Mouse (Mus musculus): Measurements from ENCODE around the gene Lrpprc. TPM values are rescaled to one million over a fixed set of nuclear protein-coding genes. Genes with fewer than 3 reads are reported as not detected.
"Not testable (repeated sequence)": the region's sequence is repeated elsewhere in the genome, so short reads cannot be mapped to it uniquely, and the experiment has no call there.

Gene Lrpprc
- polyA plus RNA-seq, 1 experiment: 11.2 TPM

DNA sequence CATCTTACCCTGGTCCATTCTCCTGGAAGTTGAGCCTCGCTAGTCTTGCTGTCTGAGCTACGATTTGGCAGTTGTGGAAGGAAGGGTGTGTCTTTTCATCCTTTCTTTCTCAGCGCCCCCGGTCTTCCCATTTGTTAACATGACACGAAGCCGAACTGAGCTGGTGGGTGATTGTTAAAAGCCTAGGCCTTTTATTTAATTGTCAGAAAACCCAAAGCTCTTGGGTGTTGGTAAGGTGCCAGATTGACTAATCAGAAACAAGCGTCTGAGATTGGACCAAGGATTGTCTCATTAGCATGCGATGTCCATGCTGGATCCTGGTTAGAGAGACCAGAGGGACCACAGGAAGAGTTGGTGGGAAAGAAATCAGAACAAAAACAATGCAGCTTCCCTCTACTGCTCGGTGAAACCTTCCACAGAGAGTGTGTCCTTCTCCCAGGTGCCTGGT lies 25.4 kb upstream of the Lrpprc start:
- H3K36me3 ChIP-seq (ENCODE audit: control insufficient read depth, insufficient read depth, low read length): no peaks in the 10 kb centered on the region
- no peak overlapping the region for H3K4me3 ChIP-seq (ENCODE audit: control insufficient read depth, low read depth, low read length)
- TF ChIP-seq POLR2A (IDR thresholded peaks at IDR 0.05; ENCODE audit: control insufficient read depth, low read depth, low read length) (no peak), CTCF (IDR thresholded peaks at IDR 0.05; ENCODE audit: control insufficient read depth, insufficient read depth, insufficient replicate concordance, low read depth, low read length) (no peak)
- no peaks in the 10 kb centered on the region; the same call in none of the 2 replicates for H3K4me1 ChIP-seq (ENCODE audit: control insufficient read depth, insufficient read depth, low read length)
- no peak overlapping the region for H3K27ac ChIP-seq (ENCODE audit: control insufficient read depth, insufficient read depth, low read depth, low read length)
- no peaks in the 10 kb centered on the region for H3K27me3 ChIP-seq (ENCODE audit: control insufficient read depth, insufficient read depth, low read length)

DNA sequence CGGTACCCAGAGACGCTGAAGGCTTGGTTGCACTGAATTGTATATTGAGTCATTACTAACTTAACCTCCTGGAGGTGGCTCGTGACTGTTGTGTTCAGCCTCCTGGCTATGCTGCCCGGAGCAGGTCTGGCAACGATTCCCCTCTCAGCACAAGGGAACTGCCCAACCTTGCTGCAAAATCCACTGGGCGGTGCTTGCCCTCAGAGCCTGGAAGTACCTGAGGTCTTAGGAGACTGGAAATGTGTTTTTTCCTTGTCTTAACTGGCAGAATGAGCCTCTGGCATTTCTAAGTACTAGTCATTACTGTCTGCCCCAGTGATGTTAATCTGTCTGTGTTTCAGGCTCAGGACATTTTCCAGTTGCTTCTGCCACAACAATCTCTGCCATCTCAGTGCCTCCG lies 24.3 kb upstream of the Lrpprc start:
- no peak overlapping the region for H3K4me3 ChIP-seq (ENCODE audit: control insufficient read depth, low read depth, low read length)
- no peaks in the 10 kb centered on the region for H3K36me3 ChIP-seq (ENCODE audit: control insufficient read depth, insufficient read depth, low read length)
- no peaks in the 10 kb centered on the region for H3K27me3 ChIP-seq (ENCODE audit: control insufficient read depth, insufficient read depth, low read length)
- no peak overlapping the region for H3K27ac ChIP-seq (ENCODE audit: control insufficient read depth, insufficient read depth, low read depth, low read length)
- TF ChIP-seq POLR2A (IDR thresholded peaks at IDR 0.05; ENCODE audit: control insufficient read depth, low read depth, low read length) (no peak), CTCF (IDR thresholded peaks at IDR 0.05; ENCODE audit: control insufficient read depth, insufficient read depth, insufficient replicate concordance, low read depth, low read length) (no peak)
- H3K4me1 ChIP-seq (ENCODE audit: control insufficient read depth, insufficient read depth, low read length): no peaks in the 10 kb centered on the region; the same call in none of the 2 replicates

DNA sequence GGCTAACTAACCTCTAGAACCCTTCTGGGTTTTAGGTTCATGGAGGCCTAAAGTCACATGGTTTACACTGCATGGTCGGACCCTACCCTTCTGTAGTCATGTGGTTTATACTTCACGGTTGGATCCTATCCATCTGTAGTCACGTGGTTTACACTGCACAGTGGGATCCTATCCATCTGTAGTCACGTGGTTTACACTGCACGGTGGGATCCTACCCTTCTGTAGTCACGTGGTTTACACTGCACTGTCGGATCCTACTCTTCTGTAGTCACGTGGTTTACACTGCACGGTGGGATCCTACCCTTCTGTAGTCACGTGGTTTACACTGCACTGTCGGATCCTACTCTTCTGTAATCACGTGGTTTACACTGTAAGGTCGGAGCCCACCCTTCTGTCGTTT lies 23.6 kb upstream of the Lrpprc start:
- not testable (repeated sequence) for H3K36me3 ChIP-seq (ENCODE audit: control insufficient read depth, insufficient read depth, low read length); H3K4me3 ChIP-seq (ENCODE audit: control insufficient read depth, low read depth, low read length); H3K27ac ChIP-seq (ENCODE audit: control insufficient read depth, insufficient read depth, low read depth, low read length); H3K4me1 ChIP-seq (ENCODE audit: control insufficient read depth, insufficient read depth, low read length); H3K27me3 ChIP-seq (ENCODE audit: control insufficient read depth, insufficient read depth, low read length)

- Histone ChIP-seq H3K4me3 (ENCODE audit: control insufficient read depth, low read depth, low read length) (no peak overlapping the region), H3K36me3 (ENCODE audit: control insufficient read depth, insufficient read depth, low read length) (no peaks in the 10 kb centered on the region), H3K4me1 (ENCODE audit: control insufficient read depth, insufficient read depth, low read length) (peaks cover 2% of the 10 kb centered on the region; the same call in 1 of the 2 replicates), H3K27ac (ENCODE audit: control insufficient read depth, insufficient read depth, low read depth, low read length) (no peak overlapping the region), H3K27me3 (ENCODE audit: control insufficient read depth, insufficient read depth, low read length) (no peaks in the 10 kb centered on the region)
- TF ChIP-seq POLR2A (IDR thresholded peaks at IDR 0.05; ENCODE audit: control insufficient read depth, low read depth, low read length): no peak
- TF ChIP-seq CTCF (IDR thresholded peaks at IDR 0.05; ENCODE audit: control insufficient read depth, insufficient read depth, insufficient replicate concordance, low read depth, low read length): no peak
Observed at GRCm38 (mm10) chr17:84792006-84792405, 1.4 kb upstream of the Lrpprc start.

GRCm38 (mm10) chr17:84791156-84791555 lies 567 bp upstream of the Lrpprc start:
- TF ChIP-seq POLR2A (IDR thresholded peaks at IDR 0.05; ENCODE audit: control insufficient read depth, low read depth, low read length) (no peak), CTCF (IDR thresholded peaks at IDR 0.05; ENCODE audit: control insufficient read depth, insufficient read depth, insufficient replicate concordance, low read depth, low read length) (no peak)
- Histone ChIP-seq H3K4me3 (ENCODE audit: control insufficient read depth, low read depth, low read length) (peak overlapping the region; percentile 95), H3K4me1 (ENCODE audit: control insufficient read depth, insufficient read depth, low read length) (peaks cover 2% of the 10 kb centered on the region; the same call in 1 of the 2 replicates), H3K27ac (ENCODE audit: control insufficient read depth, insufficient read depth, low read depth, low read length) (peak overlapping the region; percentile 36), H3K36me3 (ENCODE audit: control insufficient read depth, insufficient read depth, low read length) (no peaks in the 10 kb centered on the region), H3K27me3 (ENCODE audit: control insufficient read depth, insufficient read depth, low read length) (no peaks in the 10 kb centered on the region)

- Histone ChIP-seq H3K36me3 (ENCODE audit: control insufficient read depth, insufficient read depth, low read length) (no peaks in the 10 kb centered on the region), H3K27ac (ENCODE audit: control insufficient read depth, insufficient read depth, low read depth, low read length) (peak overlapping the region; percentile 82)
- no peak for TF ChIP-seq POLR2A (IDR thresholded peaks at IDR 0.05; ENCODE audit: control insufficient read depth, low read depth, low read length)
- TF ChIP-seq CTCF (IDR thresholded peaks at IDR 0.05; ENCODE audit: control insufficient read depth, insufficient read depth, insufficient replicate concordance, low read depth, low read length): no peak
Observed at GRCm38 (mm10) chr17:84790043-84790442, 546 bp downstream of the Lrpprc start.

GRCm38 (mm10) chr17:84788376-84789125 lies 2.0 kb downstream of the Lrpprc start:
- H3K4me1 ChIP-seq (ENCODE audit: control insufficient read depth, insufficient read depth, low read length): peaks cover 2% of the 10 kb centered on the region; the same call in 1 of the 2 replicates
- no peak overlapping the region for H3K4me3 ChIP-seq (ENCODE audit: control insufficient read depth, low read depth, low read length)
- TF ChIP-seq POLR2A (IDR thresholded peaks at IDR 0.05; ENCODE audit: control insufficient read depth, low read depth, low read length) (no peak), CTCF (IDR thresholded peaks at IDR 0.05; ENCODE audit: control insufficient read depth, insufficient read depth, insufficient replicate concordance, low read depth, low read length) (no peak)
- no peak overlapping the region for H3K27ac ChIP-seq (ENCODE audit: control insufficient read depth, insufficient read depth, low read depth, low read length)
- H3K36me3 ChIP-seq (ENCODE audit: control insufficient read depth, insufficient read depth, low read length): no peaks in the 10 kb centered on the region
- no peaks in the 10 kb centered on the region for H3K27me3 ChIP-seq (ENCODE audit: control insufficient read depth, insufficient read depth, low read length)

More at GRCm38 (mm10) chr17:84790043-84790442, 546 bp downstream of the Lrpprc start:
- H3K27me3 ChIP-seq (ENCODE audit: control insufficient read depth, insufficient read depth, low read length): no peaks in the 10 kb centered on the region
- peaks cover 2% of the 10 kb centered on the region; the same call in 1 of the 2 replicates for H3K4me1 ChIP-seq (ENCODE audit: control insufficient read depth, insufficient read depth, low read length)
- H3K4me3 ChIP-seq (ENCODE audit: control insufficient read depth, low read depth, low read length): peak overlapping the region; percentile 95
